Mouse (Mus musculus): ENCODE results near the gene Edar. TPM values are rescaled to one million over a fixed set of nuclear protein-coding genes. Genes with fewer than 3 reads are reported as not detected.

Gene Edar
- total and polyA plus RNA-seq, 2 experiments from 2014 or later = 0.08 to 0.16 TPM

DNA sequence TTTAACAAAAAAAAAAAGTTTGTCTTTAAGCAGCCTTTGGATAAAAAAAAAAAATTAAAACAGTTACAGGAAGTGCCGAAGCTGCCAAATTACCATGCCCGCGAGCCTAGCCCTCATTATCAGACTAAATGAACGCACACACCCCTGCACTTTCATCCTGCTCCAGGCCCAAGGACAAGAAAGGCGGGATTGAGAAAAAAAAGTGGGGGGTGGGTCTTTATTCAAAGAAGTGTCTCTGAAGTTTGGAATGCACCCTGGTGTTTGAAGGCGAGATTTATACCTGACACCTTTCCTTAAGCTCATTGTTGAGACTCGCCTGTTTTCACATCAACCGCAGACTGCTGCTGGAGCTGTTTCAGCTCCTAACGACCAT is 23.4 kb downstream of the Edar start:
- Histone ChIP-seq H3K4me2 (ENCODE audit: low read depth, low read length) (peak overlapping the region; percentile 23; the same call in 1 of the 2 replicates), H3K4me1 (ENCODE audit: insufficient read depth, low read length) (peaks cover 6% of the 10 kb centered on the region; the same call in 1 of the 2 replicates), H3K4me3 (ENCODE audit: low read length) (no peak overlapping the region), H3K9ac (replicated peaks; ENCODE audit: low read length) (no peak overlapping the region; the same call in 1 of the 2 replicates), H3K27ac (no peak overlapping the region), H3K27me3 (ENCODE audit: insufficient read depth, low read length) (no peaks in the 10 kb centered on the region), H3K9me3 (ENCODE audit: low read length) (no peaks in the 10 kb centered on the region), H3K36me3 (ENCODE audit: insufficient read depth, low read length) (no peaks in the 10 kb centered on the region)
- TF ChIP-seq CTCF (IDR thresholded peaks at IDR 0.05; ENCODE audit: low read depth) = no peak
- no peak for ATAC-seq
- WGBS = 7% methylated on average over 9 of the region's 9 CpGs
- peak; percentile 21 for DNase-seq (ENCODE audit: low spot score)

DNA sequence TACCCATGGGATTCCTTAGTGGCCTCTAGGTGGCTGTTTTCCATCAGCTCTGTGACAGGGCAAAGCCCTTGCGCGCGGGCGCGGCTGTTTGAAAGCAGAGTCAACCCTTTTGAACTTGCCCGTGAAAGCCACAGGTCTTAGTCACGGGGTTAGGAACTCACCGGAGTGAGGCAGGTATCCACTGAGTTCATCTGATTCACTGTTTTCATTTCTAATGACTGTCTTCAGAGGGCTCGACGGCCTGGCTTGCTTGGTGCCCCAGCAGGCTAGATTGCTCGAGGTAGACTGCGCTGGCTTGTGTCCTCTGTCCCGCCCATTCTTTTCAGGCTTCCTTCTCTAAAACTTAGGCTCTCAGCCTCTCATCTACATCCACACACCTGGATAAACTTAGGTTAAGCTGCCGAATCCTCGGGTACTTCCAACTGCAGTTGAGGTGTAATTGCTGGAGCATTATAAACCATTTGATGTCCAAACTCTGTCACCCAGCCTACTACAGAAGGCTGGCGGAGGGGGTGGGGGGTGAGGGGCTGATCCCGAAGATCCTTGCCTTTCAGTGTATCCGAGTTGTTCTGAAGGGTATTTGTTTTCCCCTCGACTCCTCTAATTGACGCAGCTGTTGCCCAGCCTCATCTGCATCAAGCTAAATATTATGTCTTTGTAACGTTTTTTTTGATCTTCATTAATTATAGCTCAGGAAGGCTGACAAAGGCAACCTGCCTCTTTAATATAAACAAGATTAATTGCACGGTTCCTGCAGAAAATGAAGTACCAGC is 24.0 kb downstream of the Edar start:
- no peak overlapping the region for H3K27ac ChIP-seq
- no peaks in the 10 kb centered on the region for H3K36me3 ChIP-seq (ENCODE audit: insufficient read depth, low read length)
- no peaks in the 10 kb centered on the region for H3K9me3 ChIP-seq (ENCODE audit: low read length)
- peak overlapping the region; percentile 23 for H3K4me2 ChIP-seq (ENCODE audit: low read depth, low read length)
- no peak overlapping the region for H3K4me3 ChIP-seq (ENCODE audit: low read length)
- H3K9ac ChIP-seq (replicated peaks; ENCODE audit: low read length) = no peak overlapping the region
- no peak for DNase-seq (ENCODE audit: low spot score)
- no peak for TF ChIP-seq CTCF (IDR thresholded peaks at IDR 0.05; ENCODE audit: low read depth)
- H3K4me1 ChIP-seq (ENCODE audit: insufficient read depth, low read length) = peaks cover 6% of the 10 kb centered on the region; the same call in 1 of the 2 replicates
- WGBS = 12% methylated on average over 22 of the region's 22 CpGs
- no peaks in the 10 kb centered on the region for H3K27me3 ChIP-seq (ENCODE audit: insufficient read depth, low read length)
- ATAC-seq = no peak

DNA sequence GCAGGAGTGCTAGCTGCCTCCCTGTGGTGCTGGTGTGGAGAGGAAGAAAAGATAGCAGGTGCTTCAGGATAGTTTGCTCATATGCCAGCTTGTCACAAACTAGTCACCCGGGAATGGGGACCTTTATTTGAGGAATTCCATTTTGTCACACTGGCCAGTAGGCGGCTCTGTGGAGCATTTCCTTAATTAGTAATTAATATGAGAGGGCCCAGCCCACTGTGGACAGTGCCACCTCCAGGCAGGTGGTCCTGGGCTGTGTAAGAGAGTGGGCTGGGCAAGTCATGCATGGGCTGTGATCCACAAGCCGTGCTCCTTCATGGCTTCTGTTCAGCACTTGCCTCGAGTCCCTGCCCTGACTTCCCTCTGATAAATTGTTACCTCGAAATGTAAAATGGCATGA is 26.7 kb downstream of the Edar start:
- H3K4me1 ChIP-seq (ENCODE audit: insufficient read depth, low read length) = peaks cover 6% of the 10 kb centered on the region; the same call in 1 of the 2 replicates
- ATAC-seq (no peak), DNase-seq (ENCODE audit: low spot score) (no peak)

DNA sequence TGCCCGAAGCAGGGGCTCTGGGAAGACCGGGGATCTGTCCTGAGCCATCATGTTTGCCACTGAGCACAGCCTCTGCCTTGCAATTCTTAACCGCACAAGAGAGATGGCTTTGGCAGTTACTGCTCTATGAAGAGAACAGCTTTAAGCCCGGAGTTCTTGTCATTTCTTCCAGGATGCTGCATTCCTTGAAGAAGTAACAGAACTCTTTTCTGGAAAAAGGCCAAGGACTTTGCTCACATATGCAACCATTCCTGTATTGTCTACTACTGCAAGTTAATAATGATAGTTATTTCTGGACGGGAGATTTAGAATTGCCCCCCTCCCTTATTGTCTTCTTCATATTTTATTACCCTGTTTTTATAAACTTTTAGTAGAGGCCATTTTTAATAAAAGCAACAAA is 30.8 kb downstream of the Edar start:
- no peaks in the 10 kb centered on the region for H3K4me1 ChIP-seq (ENCODE audit: insufficient read depth, low read length)
- TF ChIP-seq CTCF (IDR thresholded peaks at IDR 0.05; ENCODE audit: low read depth) = no peak
- ATAC-seq (no peak), DNase-seq (ENCODE audit: low spot score) (no peak)
- no peaks in the 10 kb centered on the region for H3K36me3 ChIP-seq (ENCODE audit: insufficient read depth, low read length)
- no peak overlapping the region for H3K4me2 ChIP-seq (ENCODE audit: low read depth, low read length)
- H3K9ac ChIP-seq (replicated peaks; ENCODE audit: low read length) = no peak overlapping the region
- no peak overlapping the region for H3K4me3 ChIP-seq (ENCODE audit: low read length)
- H3K27ac ChIP-seq = no peak overlapping the region
- H3K27me3 ChIP-seq (ENCODE audit: insufficient read depth, low read length) = no peaks in the 10 kb centered on the region
- H3K9me3 ChIP-seq (ENCODE audit: low read length) = no peaks in the 10 kb centered on the region
- WGBS = 72% methylated on average over 5 of the region's 5 CpGs

More for the DNA sequence above, 26.7 kb downstream of the Edar start:
- Histone ChIP-seq H3K9me3 (ENCODE audit: low read length) (no peaks in the 10 kb centered on the region), H3K4me3 (ENCODE audit: low read length) (no peak overlapping the region), H3K27ac (no peak overlapping the region), H3K4me2 (ENCODE audit: low read depth, low read length) (no peak overlapping the region), H3K27me3 (ENCODE audit: insufficient read depth, low read length) (no peaks in the 10 kb centered on the region), H3K36me3 (ENCODE audit: insufficient read depth, low read length) (no peaks in the 10 kb centered on the region), H3K9ac (replicated peaks; ENCODE audit: low read length) (no peak overlapping the region)
- 62% methylated on average over 5 of the region's 5 CpGs for WGBS
- peak; percentile 30 for TF ChIP-seq CTCF (IDR thresholded peaks at IDR 0.05; ENCODE audit: low read depth)

DNA sequence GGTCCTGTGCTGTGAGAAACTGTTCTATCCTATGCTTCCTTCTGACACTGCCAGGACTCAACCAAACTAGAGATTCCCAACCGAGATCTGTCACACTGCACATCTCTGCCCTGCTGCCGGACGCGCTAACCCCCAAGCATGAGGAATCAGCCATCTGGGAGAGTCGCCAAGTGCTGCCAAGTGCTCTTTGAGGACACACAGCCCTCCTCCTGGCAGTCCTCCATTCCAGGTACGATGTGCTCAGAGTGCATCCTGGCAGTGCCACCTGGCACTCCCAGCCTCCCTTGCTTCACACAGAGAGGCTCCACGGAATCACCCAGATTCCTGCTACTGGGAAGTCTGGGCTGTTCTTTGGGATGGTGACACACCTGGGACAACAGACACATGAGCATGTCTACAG is 31.3 kb downstream of the Edar start:
- Histone ChIP-seq H3K4me1 (ENCODE audit: insufficient read depth, low read length) (peaks cover 3% of the 10 kb centered on the region; the same call in 1 of the 2 replicates), H3K4me2 (ENCODE audit: low read depth, low read length) (no peak overlapping the region), H3K4me3 (ENCODE audit: low read length) (no peak overlapping the region), H3K27ac (no peak overlapping the region), H3K9me3 (ENCODE audit: low read length) (no peaks in the 10 kb centered on the region), H3K9ac (replicated peaks; ENCODE audit: low read length) (no peak overlapping the region), H3K36me3 (ENCODE audit: insufficient read depth, low read length) (no peaks in the 10 kb centered on the region), H3K27me3 (ENCODE audit: insufficient read depth, low read length) (no peaks in the 10 kb centered on the region)
- TF ChIP-seq CTCF (IDR thresholded peaks at IDR 0.05; ENCODE audit: low read depth) = no peak
- DNase-seq (ENCODE audit: low spot score) (peak; percentile 46), ATAC-seq (no peak)
- WGBS = 56% methylated on average over 7 of the region's 7 CpGs

DNA sequence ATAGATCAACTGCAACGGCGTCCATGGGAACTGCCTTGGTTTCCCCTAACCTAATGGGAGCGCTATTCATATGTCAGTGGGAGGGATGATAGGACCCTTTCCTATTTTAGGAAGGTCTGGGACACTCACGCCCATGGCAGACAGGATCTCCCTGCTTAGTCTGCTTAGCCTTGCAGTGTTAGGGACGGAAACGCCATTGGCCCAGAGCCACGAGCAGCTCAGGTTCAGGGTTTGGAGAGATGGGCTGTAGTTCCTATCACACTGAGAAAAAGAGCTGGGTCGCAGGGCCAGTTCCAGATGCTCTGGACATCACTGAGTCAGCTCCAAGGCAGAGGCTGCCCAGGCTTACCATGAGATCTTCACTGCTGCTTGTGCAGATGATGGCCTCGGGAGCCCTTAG is 32.5 kb downstream of the Edar start:
- Histone ChIP-seq H3K9ac (replicated peaks; ENCODE audit: low read length) (no peak overlapping the region), H3K4me2 (ENCODE audit: low read depth, low read length) (no peak overlapping the region), H3K9me3 (ENCODE audit: low read length) (no peaks in the 10 kb centered on the region), H3K27me3 (ENCODE audit: insufficient read depth, low read length) (no peaks in the 10 kb centered on the region), H3K27ac (no peak overlapping the region), H3K36me3 (ENCODE audit: insufficient read depth, low read length) (no peaks in the 10 kb centered on the region), H3K4me3 (ENCODE audit: low read length) (no peak overlapping the region), H3K4me1 (ENCODE audit: insufficient read depth, low read length) (peaks cover 8% of the 10 kb centered on the region; the same call in 1 of the 2 replicates)
- WGBS = 90% methylated on average over 9 of the region's 9 CpGs
- ATAC-seq (no peak), DNase-seq (ENCODE audit: low spot score) (no peak)
- no peak for TF ChIP-seq CTCF (IDR thresholded peaks at IDR 0.05; ENCODE audit: low read depth)

DNA sequence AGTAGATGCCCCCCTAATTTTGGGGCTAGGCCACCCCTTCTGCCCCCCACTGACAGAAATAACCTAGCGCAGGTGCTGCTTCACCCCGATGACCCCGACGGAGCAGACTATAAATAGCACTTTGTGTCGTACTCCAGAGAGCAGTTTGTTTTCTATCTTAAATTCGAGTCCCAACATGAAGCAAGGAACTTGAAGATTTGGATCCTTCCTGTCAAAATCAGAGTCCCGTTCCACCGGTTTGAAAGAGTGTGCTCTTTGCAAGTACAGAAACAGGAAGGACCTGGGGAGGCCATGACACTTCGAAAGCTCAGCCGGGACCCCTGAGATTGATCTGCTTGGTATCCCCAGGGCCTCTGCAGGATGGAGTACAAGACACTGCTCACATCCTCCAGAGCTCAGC is 33.8 kb downstream of the Edar start:
- ATAC-seq (no peak), DNase-seq (ENCODE audit: low spot score) (no peak)
- no peak for TF ChIP-seq CTCF (IDR thresholded peaks at IDR 0.05; ENCODE audit: low read depth)
- Histone ChIP-seq H3K27ac (no peak overlapping the region), H3K4me2 (ENCODE audit: low read depth, low read length) (no peak overlapping the region), H3K4me3 (ENCODE audit: low read length) (no peak overlapping the region), H3K4me1 (ENCODE audit: insufficient read depth, low read length) (peaks cover 8% of the 10 kb centered on the region; the same call in 1 of the 2 replicates), H3K36me3 (ENCODE audit: insufficient read depth, low read length) (no peaks in the 10 kb centered on the region), H3K27me3 (ENCODE audit: insufficient read depth, low read length) (no peaks in the 10 kb centered on the region), H3K9me3 (ENCODE audit: low read length) (no peaks in the 10 kb centered on the region), H3K9ac (replicated peaks; ENCODE audit: low read length) (no peak overlapping the region)
- WGBS = 83% methylated on average over 10 of the region's 10 CpGs

Measured in hindbrain, postnatal 0 days (tissue).